Mouse (Mus musculus) hindbrain, postnatal 0 days (tissue): ENCODE results near the gene Lrrc8e. TPM values are rescaled to one million over a fixed set of nuclear protein-coding genes. Genes with fewer than 3 reads are reported as not detected.

ENCODE experiments used
- ATAC-seq: fragments of 200-750 bp; cut with Nextera tagmentation; 2 replicates; pipeline ENCODE4 v1.8.0; 2017; ENCODE audit warnings: mild to moderate bottlenecking, moderate TSS enrichment, moderate library complexity
- DNase-seq: peaks from one replicate; pipeline ENCODE4 v3.0.0-alpha.2; 2015; ENCODE audit warnings: low spot score
- H3K27ac ChIP-seq: fragments of 300-500 bp; sonication (generic); 2 replicates; pipeline ENCODE4 v1.5.1; 2014; ENCODE audit warnings: mild to moderate bottlenecking
- H3K27me3 ChIP-seq: fragments of 300-500 bp; sonication (generic); 2 replicates; pipeline ENCODE4 v1.6.1; 2014; ENCODE audit warnings: low read length, mixed read lengths; ENCODE audit not compliant: insufficient read depth
- H3K36me3 ChIP-seq: fragments of 300-500 bp; sonication (generic); 2 replicates; pipeline ENCODE4 v1.6.1; 2014; ENCODE audit warnings: low read length, mixed read lengths; ENCODE audit not compliant: insufficient read depth
- H3K4me1 ChIP-seq: fragments of 300-500 bp; sonication (generic); 2 replicates; pipeline ENCODE4 v1.6.1; 2014; ENCODE audit warnings: antibody characterized with exemption, low read length, mixed read lengths; ENCODE audit not compliant: insufficient read depth
- H3K4me2 ChIP-seq: fragments of 300-500 bp; sonication (generic); 2 replicates; pipeline ENCODE4 v1.6.1; 2014; ENCODE audit warnings: low read depth, mild to moderate bottlenecking, low read length, moderate library complexity, mixed read lengths
- H3K4me3 ChIP-seq: fragments of 300-500 bp; sonication (generic); 2 replicates; pipeline ENCODE4 v1.5.1; 2014; ENCODE audit warnings: low read length
- H3K9ac ChIP-seq: fragments of 300-500 bp; sonication (generic); replicated peaks from 2 replicates; pipeline ENCODE4 v1.6.1; 2014; ENCODE audit warnings: mild to moderate bottlenecking, low read length, moderate library complexity, mixed read lengths
- H3K9me3 ChIP-seq: fragments of 300-500 bp; sonication (generic); 2 replicates; pipeline ENCODE4 v1.6.1; 2016; ENCODE audit warnings: low read length, mixed read lengths
- CTCF ChIP-seq: IDR thresholded peaks from 2 replicates; pipeline ENCODE4 v1.5.1; 2016; ENCODE audit warnings: antibody characterized with exemption, control low read depth, low read depth
- WGBS: fragments of 180-500 bp; shearing (Covaris S2); extraction: QIAGEN DNeasy Blood & Tissue Kit; methylation state at CpG from one replicate; pipeline ENCODE4 v1.1.7; 2014; 5-methylcytosine and 5-hydroxymethylcytosine counted together
- polyA plus RNA-seq: library from polyadenylated mRNA; unstranded; fragments of >200 nt; fragmentation: Nextera tagmentation; extraction: Ambion mirVana; gene quantifications from 2 replicates; pipeline ENCODE4 v1.2.1, GENCODE M21; 2015
- total RNA-seq: library from RNA; depleted of rRNA; stranded (reverse); fragments of >200 nt; gene quantifications from 2 replicates; pipeline ENCODE4 v1.2.3, GENCODE M21; 2014

The Lrrc8e gene
- total and polyA plus RNA-seq, 2 experiments from 2014 or later: not detected

DNA sequence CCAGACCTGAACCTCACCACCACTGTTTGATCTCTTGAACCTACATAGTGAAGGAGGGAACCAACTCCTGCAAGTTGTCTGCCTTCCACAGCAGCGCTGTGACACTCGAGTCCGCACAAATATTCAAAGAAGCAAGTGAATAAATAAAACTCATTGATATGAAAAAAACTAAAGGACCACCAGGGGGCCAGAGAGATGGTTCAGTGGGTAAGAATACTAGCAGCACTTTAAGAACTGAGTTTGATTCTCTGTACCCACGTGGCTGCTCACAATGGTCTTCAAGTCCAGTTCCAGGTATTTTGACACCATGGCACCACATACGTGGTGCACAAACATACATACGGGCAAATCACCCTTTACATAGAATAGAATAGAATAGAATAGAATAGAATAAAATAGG lies 15.5 kb upstream of the Lrrc8e start:
- DNase-seq: peak; percentile 32
- peak; percentile 31; the same call in 1 of the 2 replicates for TF ChIP-seq CTCF
- H3K9ac ChIP-seq: no peak overlapping the region
- H3K4me1 ChIP-seq: peaks cover 22% of the 10 kb centered on the region
- H3K4me2 ChIP-seq: no peak overlapping the region
- no peak overlapping the region for H3K4me3 ChIP-seq
- ATAC-seq: no peak
- H3K27ac ChIP-seq: no peak overlapping the region
- no peaks in the 10 kb centered on the region for H3K9me3 ChIP-seq
- H3K36me3 ChIP-seq: peaks cover 7% of the 10 kb centered on the region; the same call in 1 of the 2 replicates
- no peaks in the 10 kb centered on the region for H3K27me3 ChIP-seq
- whole genome bisulfite sequencing: 64% methylated on average over 6 of the region's 6 CpGs

GRCm38 (mm10) chr8:4212809-4213209 lies 13.8 kb upstream of the Lrrc8e start:
- peaks cover 22% of the 10 kb centered on the region for H3K4me1 ChIP-seq
- peak; percentile 52 for DNase-seq
- H3K9me3 ChIP-seq: no peaks in the 10 kb centered on the region
- peak overlapping the region; percentile 49 for H3K27ac ChIP-seq
- peaks cover 7% of the 10 kb centered on the region; the same call in 1 of the 2 replicates for H3K36me3 ChIP-seq
- peak; percentile 3; the same call in 1 of the 2 replicates for ATAC-seq
- TF ChIP-seq CTCF: no peak
- H3K4me2 ChIP-seq: peak overlapping the region; percentile 86
- peak overlapping the region; percentile 50 for H3K9ac ChIP-seq
- peak overlapping the region; percentile 43 for H3K4me3 ChIP-seq
- WGBS: 2% methylated on average over 25 of the region's 25 CpGs
- H3K27me3 ChIP-seq: no peaks in the 10 kb centered on the region

GRCm38 (mm10) chr8:4213210-4214005 lies 13.2 kb upstream of the Lrrc8e start:
- Histone ChIP-seq H3K4me3 (peak overlapping the region; percentile 43), H3K36me3 (peaks cover 7% of the 10 kb centered on the region; the same call in 1 of the 2 replicates), H3K4me1 (peaks cover 22% of the 10 kb centered on the region), H3K9ac (peak overlapping the region; percentile 50), H3K4me2 (peak overlapping the region; percentile 86), H3K9me3 (no peaks in the 10 kb centered on the region), H3K27me3 (no peaks in the 10 kb centered on the region), H3K27ac (peak overlapping the region; percentile 49)
- ATAC-seq: peak; percentile 4; the same call in 1 of the 2 replicates
- no peak for TF ChIP-seq CTCF
- DNase-seq: peak; percentile 60
- WGBS: 7% methylated on average over 18 of the region's 18 CpGs

DNA sequence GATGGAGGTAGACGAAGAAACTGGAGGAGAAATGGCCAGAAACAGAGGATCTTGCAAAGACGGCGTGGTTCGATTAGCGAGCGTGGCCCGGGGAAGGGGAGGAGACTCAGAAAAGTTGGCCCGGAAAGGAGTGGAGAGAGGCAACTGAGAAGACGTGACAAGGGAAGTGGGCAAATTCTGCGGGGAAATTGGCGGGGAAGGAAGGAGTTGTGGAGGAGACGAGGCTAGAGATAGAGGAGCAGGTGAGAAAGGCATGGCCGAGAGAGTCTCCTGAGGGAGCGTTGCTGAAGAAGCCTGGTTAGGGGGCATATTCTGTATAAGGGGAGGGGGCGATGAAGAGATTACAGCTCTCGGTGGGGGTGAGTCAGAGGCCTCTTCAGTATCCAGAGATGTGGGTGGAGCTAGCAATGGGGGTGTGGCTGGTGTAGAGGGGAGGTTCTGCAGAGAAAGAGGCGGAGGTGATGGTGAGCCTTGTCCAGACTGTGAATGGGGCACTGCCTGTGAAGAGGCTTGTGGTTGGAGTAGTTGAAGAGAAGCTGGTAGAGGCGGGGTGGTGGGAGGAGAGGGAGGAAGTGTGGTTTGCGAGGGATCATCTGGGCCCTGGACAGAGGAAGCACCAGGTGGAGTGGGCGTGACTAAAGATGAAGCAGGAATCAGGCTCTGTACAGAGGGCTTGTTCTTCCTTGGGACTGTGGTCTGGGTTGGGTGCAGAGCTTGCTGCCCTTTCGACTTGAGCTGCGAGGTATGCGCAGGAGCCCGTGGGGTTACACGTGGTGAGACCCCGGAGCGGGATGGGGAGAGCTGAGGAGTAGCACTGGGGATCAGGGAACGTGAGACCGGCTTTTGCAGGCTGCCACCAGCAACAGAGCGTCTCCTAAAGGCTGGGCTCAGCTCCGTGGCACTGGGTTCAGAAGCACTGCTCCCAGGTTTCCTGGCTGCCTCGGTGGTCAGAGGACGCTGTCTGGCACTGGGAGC lies 12.3 kb upstream of the Lrrc8e start:
- WGBS: 18% methylated on average over 33 of the region's 33 CpGs
- Histone ChIP-seq H3K4me3 (peak overlapping the region; percentile 43), H3K27me3 (no peaks in the 10 kb centered on the region), H3K9ac (no peak overlapping the region; the same call in 1 of the 2 replicates), H3K9me3 (no peaks in the 10 kb centered on the region), H3K36me3 (peaks cover 7% of the 10 kb centered on the region; the same call in 1 of the 2 replicates), H3K27ac (peak overlapping the region; percentile 49; the same call in 1 of the 2 replicates), H3K4me1 (peaks cover 22% of the 10 kb centered on the region), H3K4me2 (peak overlapping the region; percentile 86)
- peak; percentile 35 for DNase-seq
- no peak for TF ChIP-seq CTCF
- 0 out of 2 replicates have a peak, but pooled peaks have one; percentile 1 for ATAC-seq

DNA sequence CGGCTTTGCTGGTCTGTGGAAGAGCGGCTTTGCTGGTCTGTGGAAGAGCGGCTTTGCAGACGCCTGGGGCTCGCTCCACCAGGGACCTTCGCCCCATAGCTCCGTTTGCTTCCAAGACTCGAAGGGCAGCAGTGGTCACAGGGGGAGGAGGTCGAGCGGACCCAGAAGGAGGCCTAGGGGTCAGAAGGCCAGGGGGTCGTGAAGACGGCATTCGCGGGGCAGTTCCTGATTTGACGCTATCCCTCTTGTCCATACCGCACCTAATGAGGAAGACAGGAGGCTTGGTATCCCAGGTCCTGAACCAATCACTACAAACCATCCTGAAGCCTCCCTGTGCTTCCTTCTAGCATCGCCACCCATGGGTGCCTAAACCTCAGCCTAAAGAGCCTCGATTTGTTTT lies 10.3 kb upstream of the Lrrc8e start:
- peak overlapping the region; percentile 68 for H3K4me3 ChIP-seq
- DNase-seq: no peak
- H3K36me3 ChIP-seq: no peaks in the 10 kb centered on the region; the same call in 1 of the 2 replicates
- WGBS: 5% methylated on average over 18 of the region's 18 CpGs
- H3K9ac ChIP-seq: peak overlapping the region; percentile 86
- peak; percentile 1; the same call in 1 of the 2 replicates for ATAC-seq
- peak overlapping the region; percentile 81 for H3K4me2 ChIP-seq
- H3K27me3 ChIP-seq: no peaks in the 10 kb centered on the region
- no peaks in the 10 kb centered on the region for H3K9me3 ChIP-seq
- H3K4me1 ChIP-seq: peaks cover 22% of the 10 kb centered on the region
- no peak for TF ChIP-seq CTCF
- H3K27ac ChIP-seq: peak overlapping the region; percentile 95

GRCm38 (mm10) chr8:4216791-4217621 lies 9.6 kb upstream of the Lrrc8e start, which contains the start of gene Prr36:
Prr36 (minus strand) TSS chr8:4217459.
- peak within 1 kb of the TSS; percentile 86 for H3K9ac ChIP-seq
- no peak for TF ChIP-seq CTCF
- no peaks in the 10 kb centered on the region for H3K27me3 ChIP-seq
- WGBS: 1% methylated on average over 44 of the region's 44 CpGs
- H3K4me3 ChIP-seq: peak within 1 kb of the TSS; percentile 68
- peak within 1 kb of the TSS; percentile 95 for H3K27ac ChIP-seq
- H3K4me1 ChIP-seq: peaks cover 22% of the 10 kb centered on the region
- ATAC-seq (peak; percentile 93), DNase-seq (peak; percentile 91)
- H3K4me2 ChIP-seq: peak within 1 kb of the TSS; percentile 81
- no peaks in the 10 kb centered on the region; the same call in 1 of the 2 replicates for H3K36me3 ChIP-seq
- no peaks in the 10 kb centered on the region for H3K9me3 ChIP-seq
